Mouse (Mus musculus): ENCODE results near the gene Calb2.

DNA sequence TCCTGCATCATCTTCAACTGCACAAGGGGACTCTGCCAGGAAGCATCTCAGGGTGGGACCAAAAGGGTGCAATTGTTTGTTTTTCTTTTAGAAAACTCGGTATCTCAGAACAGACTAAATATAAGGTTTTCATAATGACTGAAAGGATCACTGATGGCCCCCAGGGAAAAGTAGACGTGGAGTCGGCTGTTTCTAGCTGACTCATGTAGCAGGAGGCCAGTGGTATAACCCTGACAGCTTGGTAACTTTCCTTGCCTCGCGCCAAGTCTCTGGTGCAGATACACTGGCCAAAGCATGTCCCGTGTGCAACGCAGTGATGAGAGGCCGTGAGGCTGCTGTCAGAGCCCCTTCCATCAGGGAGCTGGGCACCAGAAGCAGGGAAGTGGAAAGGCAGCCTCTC, 1.7 kb downstream of the Calb2 start:
- TF ChIP-seq CTCF (IDR thresholded peaks at IDR 0.05; ENCODE audit: extremely low read depth, insufficient read length, insufficient replicate concordance, low read depth, low read length) (no peak), POLR2A (IDR thresholded peaks at IDR 0.05; ENCODE audit: low read depth, low read length) (no peak)

All from small intestine, adult 2 months (tissue).